In the genomic region with DNA sequence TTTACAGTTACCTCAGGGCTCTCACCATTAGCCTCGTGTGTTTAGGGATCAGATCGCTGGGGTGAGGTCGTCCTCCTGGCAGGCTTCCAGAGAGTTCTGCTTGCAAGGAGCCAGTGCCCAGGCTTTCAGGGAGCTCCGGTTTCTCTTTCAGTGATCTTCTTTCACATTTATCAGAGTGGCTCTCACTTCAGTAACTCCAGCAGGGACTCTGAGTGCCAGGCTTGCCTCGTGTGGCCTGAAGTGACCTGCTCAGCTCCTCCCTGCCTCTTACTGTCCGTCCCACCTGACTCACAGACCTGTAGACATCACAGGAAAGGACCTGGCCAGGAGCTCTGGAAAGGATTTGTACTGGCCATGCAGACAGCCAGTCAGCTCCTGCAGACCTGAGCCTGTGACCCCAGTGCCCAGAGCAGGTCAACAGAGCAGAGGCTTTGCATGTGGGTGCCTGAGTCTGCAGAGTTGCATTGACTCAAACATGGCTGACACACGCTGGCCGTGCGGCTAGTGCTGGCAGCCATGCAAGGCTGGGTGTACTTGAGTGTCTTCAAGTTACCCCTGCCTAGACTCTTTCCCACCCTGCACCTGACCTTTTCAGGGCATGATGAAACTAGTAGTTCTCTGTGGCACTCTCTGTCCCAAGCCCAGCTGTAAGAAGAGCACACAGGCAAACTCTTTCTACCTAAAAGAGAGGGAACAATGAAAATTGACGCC, we compare ENCODE assay signal across 9 mouse cellular contexts.
DNase-seq lines count a peak whose midpoint lies in the region; ATAC-seq and TF ChIP-seq lines count a peak whose summit lies in the region.
"Had no signal": no experiment of that assay in that cellular context is flagged by ENCODE, and none has a peak within 500 bp of the region (broad histone marks: within the 10 kb centered on the region; RNA-seq: fewer than 3 reads in every experiment).

No protein-coding gene starts in this region.

- TF ChIP-seq CTCF in intestine, postnatal 0 days (IDR thresholded peaks at IDR 0.05; ENCODE audit: low read depth) = no peak

- DNase-seq in heart, adult 11 months = peak; percentile 93
- DNase-seq in heart, postnatal 14 days = no peak
- DNase-seq in testis, postnatal 10 days (ENCODE audit: low spot score) = peak; percentile 62
- no peak for DNase-seq in urinary bladder, adult 18-20 months (ENCODE audit: low spot score in 2 of 2)
- DNase-seq in layer of hippocampus, postnatal 25 days (ENCODE audit: extremely low spot score in 1 of 2, low spot score in 1 of 2) = no peak

- no peak overlapping the region for H3K4me2 ChIP-seq in forebrain, embryonic 12.5 days
- H3K4me2 ChIP-seq in intestine, postnatal 0 days (replicated peaks; ENCODE audit: low read depth) = no peak overlapping the region
- H3K4me2 ChIP-seq in liver, embryonic 15.5 days = no peak overlapping the region

- no peaks in the 10 kb centered on the region for H3K36me3 ChIP-seq in forebrain, embryonic 12.5 days (replicated peaks)
- H3K36me3 ChIP-seq in intestine, postnatal 0 days (ENCODE audit: control insufficient read depth, insufficient read depth) = no peaks in the 10 kb centered on the region
- peaks cover 4% of the 10 kb centered on the region; the same call in 1 of the 2 replicates for H3K36me3 ChIP-seq in liver, embryonic 15.5 days (replicated peaks)

- no peaks in the 10 kb centered on the region for H3K27me3 ChIP-seq in forebrain, embryonic 12.5 days
- H3K27me3 ChIP-seq in intestine, postnatal 0 days (replicated peaks; ENCODE audit: control insufficient read depth, insufficient read depth, low read length) = no peaks in the 10 kb centered on the region
- H3K27me3 ChIP-seq in liver, embryonic 15.5 days = no peaks in the 10 kb centered on the region

- ATAC-seq in forebrain, embryonic 12.5 days (ENCODE audit: low FRiP score) = no peak
- peak; percentile 7; the same call in 1 of the 2 replicates for ATAC-seq in intestine, postnatal 0 days
- peak; percentile 39 for ATAC-seq in liver, embryonic 15.5 days (ENCODE audit: insufficient read depth)

- intact Hi-C loops in heart, postnatal 14 days (cut with DNase I) = no loop called here

- peak overlapping the region; percentile 57; the same call in 1 of the 2 replicates for H3K27ac ChIP-seq in forebrain, embryonic 12.5 days
- no peak overlapping the region for H3K27ac ChIP-seq in intestine, postnatal 0 days (ENCODE audit: low read depth, low read length)
- peak overlapping the region; percentile 67; the same call in 1 of the 2 replicates for H3K27ac ChIP-seq in liver, embryonic 15.5 days (replicated peaks)
- H3K27ac ChIP-seq: macrophage had no signal

- H3K4me1 ChIP-seq in forebrain, embryonic 12.5 days = peaks cover 42% of the 10 kb centered on the region
- H3K4me1 ChIP-seq in intestine, postnatal 0 days (replicated peaks; ENCODE audit: control insufficient read depth, insufficient read depth, low read length) = peaks cover 9% of the 10 kb centered on the region; the same call in 1 of the 2 replicates
- peaks cover 43% of the 10 kb centered on the region for H3K4me1 ChIP-seq in liver, embryonic 15.5 days (replicated peaks)

- no peak overlapping the region for H3K9ac ChIP-seq in forebrain, embryonic 12.5 days
- H3K9ac ChIP-seq in intestine, postnatal 0 days (ENCODE audit: low read depth, low read length) = no peak overlapping the region
- H3K9ac ChIP-seq in liver, embryonic 15.5 days = no peak overlapping the region

- no peaks in the 10 kb centered on the region for H3K9me3 ChIP-seq in forebrain, embryonic 12.5 days
- H3K9me3 ChIP-seq in intestine, postnatal 0 days (ENCODE audit: control insufficient read depth) = no peaks in the 10 kb centered on the region
- no peaks in the 10 kb centered on the region for H3K9me3 ChIP-seq in liver, embryonic 15.5 days (replicated peaks)

- no peak overlapping the region for H3K4me3 ChIP-seq in forebrain, embryonic 12.5 days (replicated peaks)
- no peak overlapping the region for H3K4me3 ChIP-seq in intestine, postnatal 0 days (ENCODE audit: low read depth, low read length)
- H3K4me3 ChIP-seq in liver, embryonic 15.5 days (replicated peaks) = no peak overlapping the region

- WGBS in forebrain, embryonic 12.5 days = 56% methylated on average over 10 of the region's 10 CpGs
- WGBS in intestine, postnatal 0 days = 53% methylated on average over 10 of the region's 10 CpGs
- WGBS in liver, embryonic 15.5 days (ENCODE audit: insufficient replicate concordance) = 60% methylated on average over 10 of the region's 10 CpGs

Comparison
In these comparisons a context has a peak if more than half of its experiments do, and no peak if none do; other contexts are left out.
1. DNase-seq: peak in heart, adult 11 months (single experiment) and testis, postnatal 10 days (single experiment); none in heart, postnatal 14 days (0 of 2), urinary bladder, adult 18-20 months (0 of 2) and layer of hippocampus, postnatal 25 days (0 of 2).